Mouse (Mus musculus): ENCODE data around the gene Pomp. TPM values are rescaled to one million over a fixed set of nuclear protein-coding genes. Genes with fewer than 3 reads are reported as not detected.

Pomp gene
- total RNA-seq, 2 experiments from 2014 or later = 142 to 300 TPM

Other genes with a start within 250 kb of the Pomp start
- gene Flt1, start 134.4 kb upstream of the Pomp start, total RNA-seq (2014; fragmentation: Nextera tagmentation) = not detected in 2 replicates
- not detected in 2 replicates for gene Flt1, start 134.4 kb upstream of the Pomp start, total RNA-seq (2017)
- 23.9 and 24.2 TPM in 2 replicates for gene Slc46a3, start 34.4 kb downstream of the Pomp start, total RNA-seq (2014; fragmentation: Nextera tagmentation)
- gene Slc46a3, start 34.4 kb downstream of the Pomp start, total RNA-seq (2017) = 13.8 and 16.7 TPM in 2 replicates
- 0.27 and 1.5 TPM in 2 replicates for gene Mtus2, start 96.9 kb downstream of the Pomp start, total RNA-seq (2014; fragmentation: Nextera tagmentation)
- 0.65 and 1.8 TPM in 2 replicates for gene Mtus2, start 96.9 kb downstream of the Pomp start, total RNA-seq (2017)